Mouse (Mus musculus): ENCODE results near the gene Snap91.

Snap91 gene

GRCm38 (mm10) chr9:86744041-86744440 is 136.4 kb downstream of the Snap91 start:
- DNase-seq (ENCODE audit: low spot score in 2 of 2), result no peak

- no peak for DNase-seq (ENCODE audit: low spot score in 2 of 2)
These were observed 137.2 kb downstream of the Snap91 start, which contains the start of gene Prss35 for GRCm38 (mm10) chr9:86742959-86743911. Gene Prss35 (plus strand): TSS chr9:86743649.

- DNase-seq (ENCODE audit: low spot score in 2 of 2), result no peak
These were observed 140.5 kb downstream of the Snap91 start for GRCm38 (mm10) chr9:86739971-86740370.

DNA sequence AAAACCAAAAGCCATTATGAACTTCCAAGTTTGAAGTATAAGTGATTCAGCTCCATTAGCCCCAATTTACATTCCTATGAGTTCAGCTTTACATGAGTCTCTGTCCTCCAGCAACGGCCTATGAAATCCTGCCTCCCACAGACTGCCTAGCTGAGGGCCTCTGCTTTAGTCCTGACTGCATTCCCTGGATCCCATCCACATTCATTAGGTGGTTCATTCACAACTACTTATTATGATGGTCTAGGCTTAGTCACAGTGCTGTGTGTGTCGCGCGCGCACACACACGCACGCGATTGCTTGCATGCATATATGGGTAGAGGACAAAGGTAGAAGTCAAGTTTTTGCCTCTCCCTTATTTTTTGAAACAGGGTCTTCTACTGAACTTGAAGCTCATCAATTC is 141.7 kb downstream of the Snap91 start:
- DNase-seq (ENCODE audit: low spot score in 2 of 2), result no peak

GRCm38 (mm10) chr9:86738067-86738466 is 142.4 kb downstream of the Snap91 start:
- no peak for DNase-seq (ENCODE audit: low spot score in 2 of 2)

DNA sequence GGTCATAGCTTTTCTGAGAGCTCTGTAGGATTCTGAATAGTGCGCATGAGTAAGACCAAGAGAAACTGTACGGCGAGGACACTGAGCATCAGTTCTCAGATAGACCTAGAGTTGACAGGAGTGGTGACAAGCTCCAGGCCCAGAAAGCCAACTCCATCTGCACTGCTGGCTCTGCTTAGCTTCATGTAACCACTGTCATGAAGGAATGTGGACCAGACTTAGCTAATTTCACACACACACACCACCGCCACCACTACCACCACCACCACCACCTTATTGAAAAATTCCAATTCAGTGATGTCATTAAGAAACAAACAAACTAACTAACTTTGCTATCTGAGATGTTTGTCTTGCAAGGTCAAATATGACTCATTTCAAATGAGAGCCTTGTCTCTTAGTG is 143.5 kb downstream of the Snap91 start:
- no peak for DNase-seq (ENCODE audit: low spot score in 2 of 2)

DNA sequence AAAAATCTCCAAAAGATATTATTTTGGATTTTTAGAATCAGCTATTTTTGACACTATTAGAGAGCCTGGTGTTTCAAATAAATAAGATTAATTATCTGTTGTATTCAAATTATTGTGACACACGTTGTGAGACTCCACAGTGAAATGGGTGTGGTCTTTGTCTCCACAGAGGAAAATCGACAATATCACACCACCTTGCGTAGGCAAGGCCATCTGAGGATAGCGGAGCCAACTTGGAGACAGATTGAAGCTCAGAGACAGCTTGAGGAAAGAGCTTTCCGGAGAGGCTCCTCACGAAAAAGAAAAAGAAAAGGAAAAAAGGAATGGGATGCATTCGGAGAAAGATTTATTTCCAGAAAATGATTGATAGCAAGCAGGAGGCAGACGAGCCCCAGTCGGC is 145.7 kb downstream of the Snap91 start:
- no peak for DNase-seq (ENCODE audit: low spot score in 2 of 2)

DNA sequence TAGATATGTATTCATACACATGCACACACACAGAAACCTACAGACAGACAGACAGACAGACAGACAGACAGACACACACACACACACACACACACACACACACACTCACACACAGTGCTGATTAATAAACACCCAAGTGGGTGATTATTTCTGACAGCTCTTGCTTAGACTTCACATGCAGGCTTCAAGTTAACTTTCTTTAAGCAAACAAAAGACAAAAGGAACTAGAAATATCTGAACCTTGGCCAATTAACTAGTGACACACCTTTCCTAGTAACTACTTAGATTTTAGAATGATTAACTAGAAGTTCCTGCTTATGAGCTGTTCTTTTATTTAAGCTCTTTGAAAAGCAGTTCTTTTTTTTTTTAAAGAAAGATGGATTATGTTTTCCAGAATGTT is 146.1 kb downstream of the Snap91 start:
- DNase-seq (ENCODE audit: low spot score in 2 of 2), result no peak

DNA sequence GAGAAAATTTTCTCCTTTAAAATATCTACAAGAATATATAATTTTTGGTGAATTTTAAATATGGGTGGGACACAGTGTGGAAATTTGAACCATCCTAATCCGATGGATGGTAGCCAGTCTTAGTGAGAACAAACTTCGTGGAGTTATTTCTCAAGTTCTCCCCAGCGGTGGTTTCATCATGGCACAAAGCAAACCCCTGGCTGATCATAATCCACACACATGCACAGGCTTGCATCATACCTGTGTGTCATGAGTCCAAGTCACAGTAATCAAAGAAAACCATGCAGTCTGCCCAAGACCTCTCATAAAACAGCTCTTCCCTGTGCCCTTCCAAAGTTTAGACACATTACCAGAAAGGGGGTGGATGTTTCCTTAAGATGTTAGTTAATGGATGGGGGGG is 150.6 kb downstream of the Snap91 start:
- DNase-seq (ENCODE audit: low spot score in 2 of 2), result no peak

- no peak for DNase-seq (ENCODE audit: low spot score in 2 of 2)
These were observed 151.4 kb downstream of the Snap91 start for GRCm38 (mm10) chr9:86729084-86729483.

GRCm38 (mm10) chr9:86728214-86728814 is 152.1 kb downstream of the Snap91 start:
- no peak for DNase-seq (ENCODE audit: low spot score in 2 of 2)

- no peak for DNase-seq (ENCODE audit: low spot score in 2 of 2)
These were observed 154.1 kb downstream of the Snap91 start for GRCm38 (mm10) chr9:86726381-86726720.

DNA sequence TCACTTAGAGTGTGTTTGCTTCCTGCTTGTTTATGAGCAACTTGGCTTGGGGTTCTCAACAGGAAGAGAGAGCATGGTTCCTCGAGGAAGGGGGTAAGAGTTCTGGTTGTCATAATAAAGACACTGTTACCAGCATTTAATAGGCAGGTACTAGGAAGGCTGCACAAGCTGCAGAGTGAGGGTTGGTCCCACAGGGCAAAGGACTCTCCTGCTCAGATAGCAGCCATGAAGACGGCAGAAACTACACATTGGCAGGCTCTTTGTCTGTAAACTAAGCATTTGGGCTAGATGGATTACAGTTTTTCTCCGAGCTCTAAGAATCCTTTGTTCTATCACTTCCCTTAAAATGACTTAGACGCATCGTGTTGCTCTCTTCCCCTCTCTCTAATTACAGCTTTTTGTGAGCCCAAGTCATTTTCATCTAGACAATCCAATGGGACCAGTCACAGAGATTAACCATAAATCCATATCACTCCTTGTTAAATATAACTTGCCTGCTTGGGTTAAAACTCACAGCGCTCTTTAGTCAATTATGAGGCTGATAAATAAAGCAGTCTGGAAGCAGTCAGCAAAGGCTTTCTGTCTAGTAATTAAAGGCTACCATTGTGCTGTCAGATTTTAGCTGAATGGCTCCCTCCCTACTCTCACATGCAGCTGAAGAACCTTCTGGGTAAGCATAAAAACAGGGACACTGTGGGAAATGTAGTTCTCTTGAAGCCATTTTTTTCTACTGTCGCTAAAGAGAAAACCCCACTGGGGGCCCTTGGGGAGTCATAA is 154.7 kb downstream of the Snap91 start:
- DNase-seq (ENCODE audit: low spot score in 2 of 2), result no peak

- no peak for DNase-seq (ENCODE audit: low spot score in 2 of 2)
These were observed 155.4 kb downstream of the Snap91 start for GRCm38 (mm10) chr9:86725066-86725465.

DNA sequence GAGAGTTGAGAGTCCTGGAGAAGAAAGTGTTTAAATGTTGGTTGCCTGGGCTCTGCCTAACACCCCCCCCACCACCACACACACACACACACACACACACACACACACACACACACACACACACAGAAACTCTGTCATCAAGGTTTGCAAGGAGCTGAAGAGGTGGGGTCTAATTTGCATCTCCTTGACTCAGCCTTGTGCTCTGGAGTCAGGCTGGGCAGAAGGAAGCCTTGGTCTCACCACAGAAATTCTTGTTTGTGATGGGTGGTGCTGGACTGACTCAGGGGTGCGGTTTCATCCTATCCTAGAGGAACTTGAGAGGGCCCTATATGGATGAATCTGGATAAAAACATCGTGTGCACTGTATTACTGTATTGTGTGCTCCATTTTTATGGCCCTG is 159.7 kb downstream of the Snap91 start:
- no peak for DNase-seq (ENCODE audit: low spot score in 2 of 2)

DNA sequence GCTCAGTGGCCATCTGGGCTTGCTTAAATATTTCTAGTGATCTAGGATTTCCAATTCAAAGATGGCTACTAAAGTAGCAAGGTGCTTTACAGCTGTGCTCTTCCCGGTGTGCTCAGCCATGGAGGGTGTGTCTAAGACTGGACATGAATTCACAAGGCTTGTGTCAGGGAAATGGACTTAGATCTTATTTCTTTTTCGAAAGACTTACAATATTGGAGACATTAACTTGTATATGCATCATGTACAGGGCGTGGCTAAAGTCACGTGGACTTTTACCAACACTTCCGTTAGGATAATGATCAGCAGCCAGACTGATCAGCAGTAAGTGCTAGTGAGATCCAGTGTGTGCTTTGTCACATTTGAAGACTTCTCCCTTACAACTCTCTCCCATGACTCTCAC is 160.2 kb downstream of the Snap91 start:
- DNase-seq (ENCODE audit: low spot score in 2 of 2), result no peak

- no peak for DNase-seq (ENCODE audit: low spot score in 2 of 2)
These were observed 163.3 kb downstream of the Snap91 start for GRCm38 (mm10) chr9:86717119-86717518.

- no peak for DNase-seq (ENCODE audit: low spot score in 2 of 2)
These were observed 163.9 kb downstream of the Snap91 start for GRCm38 (mm10) chr9:86716540-86716939.
